Mouse (Mus musculus) lung, postnatal 4 days (tissue): Measurements from ENCODE around the gene Npl.
"Not testable (repeated sequence)": the region's sequence is repeated elsewhere in the genome, so short reads cannot be mapped to it uniquely, and the experiment has no call there.

Experiments used
- DNase-seq, 2 experiments: peaks; one replicate each; pipeline ENCODE4 v3.0.0; 2021

The Npl gene

GRCm38 (mm10) chr1:153540753-153541152 is 9.1 kb downstream of the Npl start:
- no peak for DNase-seq

GRCm38 (mm10) chr1:153539739-153540333 is 10.0 kb downstream of the Npl start:
- no peak for DNase-seq

GRCm38 (mm10) chr1:153535611-153536010 is 14.2 kb downstream of the Npl start:
- peak; percentile 35 to 36 for DNase-seq

GRCm38 (mm10) chr1:153532896-153533295 is 16.9 kb downstream of the Npl start:
- DNase-seq = not testable (repeated sequence)

- DNase-seq = peak; percentile 21 to 26
Measured at GRCm38 (mm10) chr1:153532234-153532841, 17.5 kb downstream of the Npl start.

GRCm38 (mm10) chr1:153531677-153532233 is 18.1 kb downstream of the Npl start:
- no peak for DNase-seq

GRCm38 (mm10) chr1:153522116-153522515 is 27.7 kb downstream of the Npl start:
- no peak for DNase-seq

GRCm38 (mm10) chr1:153515368-153515767 is 34.5 kb downstream of the Npl start:
- no peak for DNase-seq

GRCm38 (mm10) chr1:153510330-153511009 is 39.4 kb downstream of the Npl start:
- DNase-seq = no peak

GRCm38 (mm10) chr1:153509569-153509968 is 40.3 kb downstream of the Npl start:
- not testable (repeated sequence) for DNase-seq

- DNase-seq = no peak
Measured at GRCm38 (mm10) chr1:153509012-153509411, 40.8 kb downstream of the Npl start.

- no peak for DNase-seq
Measured at GRCm38 (mm10) chr1:153506266-153506665, 43.6 kb downstream of the Npl start.

- peak; percentile 29 to 41 for DNase-seq
Measured at GRCm38 (mm10) chr1:153501644-153502321, 48.1 kb downstream of the Npl start.

- DNase-seq = no peak
Measured at GRCm38 (mm10) chr1:153500030-153500429, 49.8 kb downstream of the Npl start.

- DNase-seq = no peak
Measured at GRCm38 (mm10) chr1:153496030-153496429, 53.8 kb downstream of the Npl start.

- DNase-seq = no peak
Measured at GRCm38 (mm10) chr1:153493931-153494330, 55.9 kb downstream of the Npl start.

- no peak for DNase-seq
Measured at GRCm38 (mm10) chr1:153493338-153493737, 56.5 kb downstream of the Npl start.

- DNase-seq = no peak
Measured at GRCm38 (mm10) chr1:153491822-153492221, 58.0 kb downstream of the Npl start.

- DNase-seq = no peak
Measured at GRCm38 (mm10) chr1:153491345-153491744, 58.5 kb downstream of the Npl start.

GRCm38 (mm10) chr1:153489963-153490362 is 59.9 kb downstream of the Npl start:
- no peak for DNase-seq

- no peak for DNase-seq
Measured at GRCm38 (mm10) chr1:153489540-153489939, 60.3 kb downstream of the Npl start.

GRCm38 (mm10) chr1:153489132-153489531 is 60.7 kb downstream of the Npl start:
- DNase-seq = peak; percentile 49 to 64

GRCm38 (mm10) chr1:153487500-153487879 is 62.4 kb downstream of the Npl start, which contains the start of gene Dhx9:
TSS of gene Dhx9 (minus strand) at chr1:153487660.
- DNase-seq = peak; percentile 99 to 100
